Mouse (Mus musculus) E14TG2a.4 (cell line): Measurements from ENCODE around the gene Gm42420.

Experiments used
- H3K27me3 ChIP-seq: 2 replicates; pipeline ENCODE4 v1.6.1; 2014; ENCODE audit warnings: low read length, control low read depth; ENCODE audit not compliant: insufficient read depth
- H3K36me3 ChIP-seq: 2 replicates; pipeline ENCODE4 v1.6.1; 2014; ENCODE audit warnings: low read length, control low read depth; ENCODE audit not compliant: insufficient read depth
- H3K4me1 ChIP-seq: replicated peaks from 2 replicates; pipeline ENCODE4 v1.6.1; 2014; ENCODE audit warnings: low read depth, low read length, control low read depth
- H3K4me3 ChIP-seq: replicated peaks from 2 replicates; pipeline ENCODE4 v1.5.1; 2014; ENCODE audit warnings: mild to moderate bottlenecking, low read length
- H3K9me3 ChIP-seq: 2 replicates; pipeline ENCODE4 v1.6.1; 2014; ENCODE audit warnings: low read length, control low read depth
- CTCF ChIP-seq: conservative IDR thresholded peaks from 2 replicates; pipeline ENCODE4 v1.5.1; 2014; ENCODE audit warnings: low read length
- NANOG ChIP-seq: IDR thresholded peaks from 2 replicates; pipeline ENCODE4 v1.6.1; 2014; ENCODE audit warnings: borderline replicate concordance, low read length, mixed read lengths
- POU5F1 ChIP-seq: IDR thresholded peaks from 2 replicates; pipeline ENCODE4 v1.6.1; 2014; ENCODE audit warnings: low read length, borderline replicate concordance

Gene Gm42420

GRCm38 (mm10) chr6:39545474-39545873 is 40.1 kb upstream of the Gm42420 start:
- no peaks in the 10 kb centered on the region for H3K27me3 ChIP-seq
- peaks cover 5% of the 10 kb centered on the region; the same call in 1 of the 2 replicates for H3K36me3 ChIP-seq
- no peak overlapping the region for H3K4me3 ChIP-seq
- H3K9me3 ChIP-seq = no peaks in the 10 kb centered on the region
- peaks cover 91% of the 10 kb centered on the region for H3K4me1 ChIP-seq
- TF ChIP-seq NANOG = no peak
- no peak for TF ChIP-seq CTCF
- TF ChIP-seq POU5F1 = no peak

GRCm38 (mm10) chr6:39548030-39548429 is 37.5 kb upstream of the Gm42420 start:
- no peak for TF ChIP-seq NANOG
- no peak for TF ChIP-seq CTCF
- TF ChIP-seq POU5F1 = no peak
- no peaks in the 10 kb centered on the region for H3K9me3 ChIP-seq
- H3K4me1 ChIP-seq = peaks cover 78% of the 10 kb centered on the region
- no peak overlapping the region for H3K4me3 ChIP-seq
- no peaks in the 10 kb centered on the region for H3K27me3 ChIP-seq
- peaks cover 10% of the 10 kb centered on the region for H3K36me3 ChIP-seq

DNA sequence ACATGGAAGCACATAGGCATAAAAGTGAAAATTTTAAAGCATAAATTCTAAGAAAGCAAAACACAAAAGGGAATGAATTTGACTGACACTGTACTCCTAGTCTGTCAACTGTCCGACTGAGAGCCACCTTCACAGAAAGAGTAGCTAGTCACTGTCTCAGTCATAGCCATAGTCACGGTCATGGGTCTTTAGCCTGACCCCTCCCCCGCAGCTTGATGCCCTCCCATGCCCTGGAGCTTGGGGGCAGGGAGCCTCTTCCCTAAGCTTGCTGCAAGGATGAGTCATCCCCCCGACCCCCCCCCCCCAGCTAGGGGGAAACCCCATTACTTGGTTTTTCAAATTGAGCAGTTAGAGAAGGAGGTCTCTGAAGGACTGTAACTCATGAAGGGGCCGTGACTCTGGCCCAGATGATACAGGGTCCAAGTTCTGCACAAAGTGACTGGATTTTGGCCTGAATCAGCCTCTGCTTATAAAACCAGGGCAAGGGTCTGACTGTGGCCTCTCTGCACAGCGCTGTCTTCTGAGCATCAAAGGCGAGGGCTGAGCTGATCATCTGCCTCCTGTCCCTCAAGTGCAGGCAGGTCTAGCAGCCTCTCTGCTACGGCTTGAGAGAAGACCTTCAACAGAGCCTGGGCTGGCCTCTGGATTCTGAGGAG is 33.4 kb upstream of the Gm42420 start:
- peaks cover 73% of the 10 kb centered on the region for H3K4me1 ChIP-seq
- H3K27me3 ChIP-seq = peaks cover 9% of the 10 kb centered on the region; the same call in 1 of the 2 replicates
- no peak for TF ChIP-seq POU5F1
- no peak for TF ChIP-seq CTCF
- TF ChIP-seq NANOG = no peak
- H3K9me3 ChIP-seq = no peaks in the 10 kb centered on the region
- no peak overlapping the region for H3K4me3 ChIP-seq
- peaks cover 17% of the 10 kb centered on the region for H3K36me3 ChIP-seq

- Histone ChIP-seq H3K36me3 (peaks cover 12% of the 10 kb centered on the region), H3K9me3 (no peaks in the 10 kb centered on the region), H3K27me3 (peaks cover 9% of the 10 kb centered on the region), H3K4me1 (peaks cover 66% of the 10 kb centered on the region), H3K4me3 (peak overlapping the region; percentile 21; the same call in 1 of the 2 replicates)
- TF ChIP-seq POU5F1 (no peak), CTCF (no peak), NANOG (no peak)
Observed at GRCm38 (mm10) chr6:39554888-39555647, 30.5 kb upstream of the Gm42420 start.

GRCm38 (mm10) chr6:39555648-39555945 is 30.0 kb upstream of the Gm42420 start:
- Histone ChIP-seq H3K9me3 (no peaks in the 10 kb centered on the region), H3K27me3 (peaks cover 9% of the 10 kb centered on the region), H3K4me3 (peak overlapping the region; percentile 21; the same call in 1 of the 2 replicates), H3K36me3 (peaks cover 12% of the 10 kb centered on the region), H3K4me1 (peaks cover 66% of the 10 kb centered on the region)
- TF ChIP-seq NANOG = no peak
- no peak for TF ChIP-seq CTCF
- TF ChIP-seq POU5F1 = no peak

GRCm38 (mm10) chr6:39556900-39557659 is 28.5 kb upstream of the Gm42420 start:
- peaks cover 12% of the 10 kb centered on the region for H3K27me3 ChIP-seq
- H3K4me3 ChIP-seq = peak overlapping the region; percentile 91
- H3K36me3 ChIP-seq = peaks cover 11% of the 10 kb centered on the region
- TF ChIP-seq CTCF (no peak), POU5F1 (no peak), NANOG (no peak)
- H3K4me1 ChIP-seq = peaks cover 63% of the 10 kb centered on the region
- no peaks in the 10 kb centered on the region for H3K9me3 ChIP-seq

DNA sequence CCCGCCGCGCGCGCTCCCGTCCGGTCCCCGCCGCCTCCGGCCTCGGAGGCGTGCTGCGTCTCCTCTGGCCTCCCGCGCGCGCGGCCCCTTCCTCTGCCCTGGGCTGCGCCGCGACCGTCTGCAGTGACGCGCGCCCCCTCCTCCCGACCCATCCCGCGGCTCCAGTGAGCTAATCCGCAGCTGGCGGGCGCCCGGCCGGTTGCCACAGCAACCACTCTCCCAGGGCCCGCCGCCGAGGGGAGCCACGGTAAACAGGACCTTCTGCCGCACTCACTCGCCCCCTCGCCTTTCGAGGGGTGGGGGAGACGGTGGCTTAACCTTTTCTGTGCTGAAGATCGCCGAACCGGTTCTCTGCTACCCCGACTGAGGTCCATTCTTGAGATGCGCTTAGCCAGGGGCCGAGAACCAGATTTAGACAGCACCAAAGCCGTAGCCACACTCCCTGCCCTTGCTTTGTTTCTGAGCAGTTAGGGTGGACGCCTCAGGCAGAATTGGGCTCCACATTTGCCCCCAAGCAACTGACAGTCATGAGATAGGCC is 27.8 kb upstream of the Gm42420 start, which contains the start of gene Dennd2a:
Gene Dennd2a, minus strand, starts transcription at position 145 of the 539 bp plus-strand sequence.
- peaks cover 7% of the 10 kb centered on the region for H3K36me3 ChIP-seq
- no peaks in the 10 kb centered on the region for H3K9me3 ChIP-seq
- TF ChIP-seq POU5F1 (no peak), CTCF (no peak), NANOG (no peak)
- peak within 1 kb of the TSS; percentile 91 for H3K4me3 ChIP-seq
- peaks cover 61% of the 10 kb centered on the region for H3K4me1 ChIP-seq
- H3K27me3 ChIP-seq = peaks cover 12% of the 10 kb centered on the region

GRCm38 (mm10) chr6:39559276-39559939 is 26.1 kb upstream of the Gm42420 start:
- no peak for TF ChIP-seq POU5F1
- Histone ChIP-seq H3K4me3 (no peak overlapping the region), H3K9me3 (no peaks in the 10 kb centered on the region), H3K4me1 (peaks cover 56% of the 10 kb centered on the region), H3K36me3 (no peaks in the 10 kb centered on the region), H3K27me3 (peaks cover 15% of the 10 kb centered on the region)
